Mouse (Mus musculus) heart, adult 2 months (tissue): ENCODE measurements around the gene Mrtfa.

Experiments used
- CTCF ChIP-seq: fragments of 200-600 bp; IDR thresholded peaks from 2 replicates; pipeline ENCODE4 v1.8.1; 2022; ENCODE audit warnings: antibody characterized with exemption, mild to moderate bottlenecking, moderate library complexity
- EP300 ChIP-seq: fragments of 200-500 bp; IDR thresholded peaks from 2 replicates; pipeline ENCODE4 v1.6.1; 2011; ENCODE audit warnings: low read depth, low read length, control low read depth; ENCODE audit not compliant: insufficient read depth
- POLR2A ChIP-seq: fragments of 200-500 bp; IDR thresholded peaks from 2 replicates; pipeline ENCODE4 v1.6.1; 2011; ENCODE audit warnings: mild to moderate bottlenecking, low read depth, low read length, control low read depth; ENCODE audit not compliant: insufficient read depth

DNA sequence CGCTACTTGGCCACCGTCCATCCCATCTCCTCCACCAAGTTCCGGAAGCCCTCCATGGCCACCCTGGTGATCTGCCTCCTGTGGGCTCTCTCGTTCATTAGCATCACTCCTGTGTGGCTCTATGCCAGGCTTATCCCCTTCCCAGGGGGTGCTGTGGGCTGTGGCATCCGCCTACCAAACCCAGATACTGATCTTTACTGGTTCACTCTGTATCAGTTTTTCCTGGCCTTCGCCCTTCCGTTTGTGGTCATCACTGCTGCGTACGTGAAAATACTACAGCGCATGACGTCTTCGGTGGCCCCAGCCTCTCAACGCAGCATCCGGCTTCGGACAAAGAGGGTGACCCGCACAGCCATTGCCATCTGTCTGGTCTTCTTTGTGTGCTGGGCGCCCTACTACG lies 46.9 kb upstream of the Mrtfa start:
- TF ChIP-seq CTCF (no peak), EP300 (no peak), POLR2A (no peak)
